Mouse (Mus musculus): Measurements from ENCODE around the gene Dgkb.

The Dgkb gene

GRCm38 (mm10) chr12:38361491-38361890 lies 544.0 kb downstream of the Dgkb start:
- no peak for DNase-seq (ENCODE audit: extremely low read depth, low read depth)

GRCm38 (mm10) chr12:38371597-38371996 lies 554.1 kb downstream of the Dgkb start:
- DNase-seq (ENCODE audit: extremely low read depth, low read depth), result no peak

DNA sequence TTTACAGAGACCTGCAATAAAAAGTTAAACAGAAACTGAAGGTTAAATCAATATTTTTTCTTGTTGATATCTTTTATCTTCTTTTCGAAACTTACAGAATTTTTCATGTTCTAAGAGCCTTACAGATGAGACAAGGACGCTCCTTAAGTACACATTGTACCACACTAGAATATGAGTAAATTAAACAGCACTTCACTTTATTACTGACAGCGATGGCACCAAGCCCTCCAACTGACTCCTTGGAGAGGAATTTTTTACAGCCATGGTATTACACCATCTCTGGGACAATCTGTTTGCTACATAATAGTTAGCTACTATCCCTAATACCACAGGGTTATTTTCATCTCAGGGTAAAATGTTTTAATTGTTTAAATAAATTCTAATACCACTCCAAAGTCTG lies 556.6 kb downstream of the Dgkb start:
- DNase-seq (ENCODE audit: extremely low read depth, low read depth), result no peak

- no peak for DNase-seq (ENCODE audit: extremely low read depth, low read depth)
These were observed 568.4 kb downstream of the Dgkb start for GRCm38 (mm10) chr12:38385942-38386341.

GRCm38 (mm10) chr12:38386991-38387390 lies 569.5 kb downstream of the Dgkb start:
- no peak for DNase-seq (ENCODE audit: extremely low read depth, low read depth)

DNA sequence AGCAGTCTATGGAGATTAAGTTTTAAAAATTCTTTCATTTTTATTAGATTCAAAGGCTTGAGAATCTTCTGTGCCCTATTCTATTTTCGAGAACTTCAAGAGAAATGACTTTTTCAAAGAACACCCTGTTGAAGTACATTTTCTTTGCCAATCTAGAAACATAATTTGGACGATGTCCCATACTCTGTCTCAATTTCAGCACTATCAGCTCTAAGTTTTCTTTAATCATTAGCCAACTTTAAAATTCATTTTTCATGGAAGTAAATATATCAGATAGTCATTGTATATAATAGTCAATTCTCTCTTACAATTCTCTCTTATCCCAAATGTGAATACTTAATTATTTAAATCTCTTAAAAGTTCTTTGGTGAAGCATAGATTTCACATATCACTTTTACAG lies 570.1 kb downstream of the Dgkb start:
- DNase-seq (ENCODE audit: extremely low read depth, low read depth), result no peak

- no peak for DNase-seq (ENCODE audit: extremely low read depth, low read depth)
These were observed 570.7 kb downstream of the Dgkb start for GRCm38 (mm10) chr12:38388243-38388642.

- DNase-seq (ENCODE audit: extremely low read depth, low read depth), result no peak
These were observed 580.3 kb downstream of the Dgkb start for GRCm38 (mm10) chr12:38397754-38398312.

- no peak for DNase-seq (ENCODE audit: extremely low read depth, low read depth)
These were observed 582.6 kb downstream of the Dgkb start for GRCm38 (mm10) chr12:38400089-38400488.

DNA sequence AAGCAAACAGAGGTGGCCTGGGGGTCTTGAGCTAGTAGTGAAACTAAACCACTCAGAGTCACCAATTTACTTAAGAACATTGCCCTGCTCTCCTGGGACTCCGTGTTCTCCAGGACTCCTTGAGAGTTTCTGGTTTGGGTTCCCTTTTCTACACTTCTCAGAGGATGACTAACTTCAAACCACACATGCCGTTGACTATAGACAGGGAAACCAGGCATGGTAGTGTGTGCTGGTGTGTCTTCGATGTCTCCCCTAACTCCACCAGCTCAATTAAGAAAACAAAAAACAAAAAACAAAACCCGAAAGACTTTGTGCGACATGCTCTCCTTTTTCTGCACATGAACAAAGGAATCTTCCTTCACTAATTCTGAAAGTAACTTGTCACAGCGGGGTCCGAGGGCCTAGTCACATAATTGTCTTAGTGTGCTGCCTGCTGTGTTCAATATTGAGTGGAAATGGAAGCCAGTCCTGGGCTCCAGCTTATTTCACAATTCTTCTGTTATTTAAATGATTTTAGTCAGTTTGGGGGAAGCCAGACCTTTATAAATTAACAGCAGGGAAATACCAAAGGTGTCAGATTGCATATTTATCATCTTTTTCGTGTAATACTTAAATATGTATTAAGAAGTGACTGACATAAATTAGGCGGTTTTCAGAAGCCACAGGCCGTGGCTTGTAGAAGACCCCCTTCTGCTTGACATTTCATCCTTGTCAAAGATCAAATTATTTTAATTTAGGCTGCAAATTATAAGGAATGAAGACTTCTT lies 618.0 kb downstream of the Dgkb start:
- no peak for DNase-seq (ENCODE audit: extremely low read depth, low read depth)

GRCm38 (mm10) chr12:38436131-38436436 lies 618.6 kb downstream of the Dgkb start:
- no peak for DNase-seq (ENCODE audit: extremely low read depth, low read depth)

DNA sequence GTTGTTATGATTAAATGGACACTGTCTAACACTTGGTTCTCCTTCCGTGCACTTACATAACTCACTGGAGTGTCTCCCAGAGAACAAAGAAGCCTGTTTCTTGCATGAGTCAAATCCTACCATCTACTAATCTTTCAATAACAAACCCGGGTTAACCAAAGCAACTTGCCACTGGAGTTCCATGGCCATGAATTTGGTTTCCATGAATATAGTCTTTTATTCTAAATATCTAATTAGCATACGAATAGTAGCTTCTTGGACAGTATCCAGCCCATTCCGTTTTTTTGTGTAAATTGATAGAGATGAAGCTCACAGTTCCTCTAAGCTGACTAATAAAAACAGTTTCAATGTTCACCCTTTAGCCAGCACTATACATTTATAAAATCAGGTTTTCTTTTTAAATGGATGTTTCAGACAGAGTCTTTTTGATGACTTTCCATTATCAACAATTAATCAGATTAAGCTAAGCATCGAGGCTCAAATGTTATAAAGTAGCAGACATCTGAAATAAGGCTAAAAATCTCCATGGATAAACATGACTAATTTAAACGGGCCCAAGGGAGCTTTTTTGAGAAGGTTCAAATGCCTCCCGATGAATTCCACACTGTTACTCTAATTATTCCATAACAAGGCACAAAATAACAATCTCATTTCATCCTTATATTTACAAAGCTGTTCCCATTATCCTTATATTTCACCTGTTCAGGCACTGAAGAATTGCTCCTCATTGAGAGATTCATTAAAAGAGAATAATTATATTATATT lies 633.0 kb downstream of the Dgkb start:
- DNase-seq (ENCODE audit: extremely low read depth, low read depth), result no peak

DNA sequence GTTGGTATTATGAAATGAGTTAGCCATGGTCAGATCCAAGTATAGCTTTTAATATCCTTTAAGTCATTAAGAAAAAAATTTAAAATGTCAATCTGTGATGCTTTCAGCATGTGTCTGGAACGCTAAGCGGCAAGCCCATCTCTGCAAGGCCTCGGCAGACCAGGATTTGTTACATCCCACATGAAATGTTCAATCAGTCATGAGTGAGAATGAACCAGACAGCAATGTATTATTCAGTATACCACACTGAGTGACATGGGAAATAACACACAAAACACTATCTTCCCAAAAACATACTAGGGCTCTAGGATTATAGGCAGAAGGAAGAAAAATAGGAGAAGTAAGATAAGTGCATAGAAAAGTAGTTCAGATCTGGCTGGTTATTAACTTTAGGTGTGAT lies 634.2 kb downstream of the Dgkb start:
- DNase-seq (ENCODE audit: extremely low read depth, low read depth), result no peak

- DNase-seq (ENCODE audit: extremely low read depth, low read depth), result no peak
These were observed 650.7 kb downstream of the Dgkb start for GRCm38 (mm10) chr12:38468191-38468590.

GRCm38 (mm10) chr12:38468605-38469004 lies 651.1 kb downstream of the Dgkb start:
- DNase-seq (ENCODE audit: extremely low read depth, low read depth), result no peak

GRCm38 (mm10) chr12:38497229-38497628 lies 679.7 kb downstream of the Dgkb start:
- no peak for DNase-seq (ENCODE audit: extremely low read depth, low read depth)

GRCm38 (mm10) chr12:38500931-38501330 lies 683.4 kb downstream of the Dgkb start:
- no peak for DNase-seq (ENCODE audit: extremely low read depth, low read depth)

- no peak for DNase-seq (ENCODE audit: extremely low read depth, low read depth)
These were observed 690.7 kb downstream of the Dgkb start for GRCm38 (mm10) chr12:38508195-38508594.

- DNase-seq (ENCODE audit: extremely low read depth, low read depth), result no peak
These were observed 727.9 kb downstream of the Dgkb start for GRCm38 (mm10) chr12:38545431-38545830.

- no peak for DNase-seq (ENCODE audit: extremely low read depth, low read depth)
These were observed 759.6 kb downstream of the Dgkb start for GRCm38 (mm10) chr12:38577141-38577540.

- DNase-seq (ENCODE audit: extremely low read depth, low read depth), result no peak
These were observed 761.8 kb downstream of the Dgkb start for GRCm38 (mm10) chr12:38579191-38579817.

DNA sequence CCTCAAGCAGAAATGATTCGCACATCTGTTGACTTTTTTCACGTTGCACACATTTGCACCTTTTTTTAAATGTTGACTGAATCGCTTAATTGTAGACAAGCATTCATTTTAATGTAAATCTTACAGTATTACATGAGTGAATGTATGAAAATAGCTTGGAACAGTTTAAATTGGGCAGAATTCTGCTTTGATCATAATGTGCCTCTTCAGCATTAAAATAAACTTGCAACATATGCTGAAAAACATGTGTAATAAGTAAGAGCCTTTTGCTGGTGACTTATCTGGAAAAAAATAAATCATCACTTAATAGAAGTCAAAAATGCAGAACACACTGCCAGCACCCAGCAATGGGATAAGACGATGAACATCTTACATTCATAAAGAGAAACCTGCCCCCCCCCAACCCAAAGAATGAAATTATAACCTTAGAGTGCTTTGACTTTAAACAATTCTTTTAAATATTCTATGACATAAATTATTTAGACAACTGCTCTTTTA lies 768.9 kb downstream of the Dgkb start:
- DNase-seq (ENCODE audit: extremely low read depth, low read depth), result no peak

Measured in MEL-GATA-1-ER (cell line).